Mouse (Mus musculus) cerebellum, adult 9-11 months (tissue): ENCODE measurements at regions not wholly inside any gene's neighbourhood (a gene's known extent, or its start where the extent isn't known, plus 50 kb on each side); places are given as distances from the start of the nearest gene placed in this dataset.
"Not testable (repeated sequence)": the region's sequence is repeated elsewhere in the genome, so short reads cannot be mapped to it uniquely, and the experiment has no call there.

Experiments used
- DNase-seq: peaks from one replicate; pipeline ENCODE4 v3.0.0; 2022

GRCm38 (mm10) chr7:138024021-138024420 is 373.5 kb downstream of the Tcerg1l start:
- DNase-seq = not testable (repeated sequence)

- no peak for DNase-seq
These were observed 345.8 kb downstream of the Tcerg1l start for GRCm38 (mm10) chr7:138051696-138052095.

- DNase-seq = no peak
These were observed 342.8 kb downstream of the Tcerg1l start for GRCm38 (mm10) chr7:138054756-138055155.

DNA sequence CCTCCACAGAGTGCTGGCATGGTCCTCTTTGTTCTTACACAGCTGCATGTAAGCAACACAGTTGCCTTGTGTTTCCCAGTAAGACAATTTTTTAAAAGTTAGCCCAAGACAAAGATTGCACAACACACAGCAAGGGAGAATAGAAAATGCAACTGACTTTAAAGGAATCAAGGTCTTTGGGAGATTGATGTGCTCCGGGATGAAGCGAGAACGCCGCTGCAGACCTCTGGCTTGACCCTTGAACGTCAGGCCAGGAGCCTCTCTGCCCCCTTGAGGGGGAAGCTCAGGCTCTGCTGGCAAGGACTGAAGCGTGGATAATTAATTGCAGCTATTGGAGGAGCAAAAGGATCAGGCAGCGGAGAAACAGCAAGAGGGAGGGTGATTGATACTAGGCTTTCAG is 336.4 kb downstream of the Tcerg1l start:
- DNase-seq = no peak

DNA sequence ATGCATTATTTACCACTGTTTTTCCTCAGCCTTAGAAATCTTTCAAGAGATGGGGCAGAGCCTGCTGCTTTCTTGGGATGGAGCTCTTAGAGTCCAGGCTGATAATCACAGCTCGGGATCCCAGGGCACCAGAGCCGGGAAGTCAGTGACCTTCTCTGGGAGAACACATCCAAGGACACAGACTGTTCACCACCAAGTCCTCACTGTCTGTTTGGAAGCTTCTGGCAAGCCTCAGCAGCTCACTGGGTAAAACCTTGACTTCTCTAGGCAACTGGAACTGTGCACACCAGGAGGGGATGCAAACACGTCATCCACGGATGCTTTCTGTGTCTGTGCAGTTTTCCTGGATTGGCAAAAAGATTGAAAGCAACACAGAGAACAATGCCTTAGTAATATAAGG is 330.6 kb downstream of the Tcerg1l start:
- DNase-seq = no peak

GRCm38 (mm10) chr7:138075231-138075630 is 322.3 kb downstream of the Tcerg1l start:
- no peak for DNase-seq

- DNase-seq = peak; percentile 14
These were observed 313.6 kb downstream of the Tcerg1l start for GRCm38 (mm10) chr7:138083980-138084379.

GRCm38 (mm10) chr7:138107471-138108210 is 289.9 kb downstream of the Tcerg1l start:
- DNase-seq = peak; percentile 67

GRCm38 (mm10) chr7:138121497-138121896 is 276.0 kb downstream of the Tcerg1l start:
- DNase-seq = peak; percentile 3

- no peak for DNase-seq
These were observed 267.8 kb downstream of the Tcerg1l start for GRCm38 (mm10) chr7:138129701-138130100.

DNA sequence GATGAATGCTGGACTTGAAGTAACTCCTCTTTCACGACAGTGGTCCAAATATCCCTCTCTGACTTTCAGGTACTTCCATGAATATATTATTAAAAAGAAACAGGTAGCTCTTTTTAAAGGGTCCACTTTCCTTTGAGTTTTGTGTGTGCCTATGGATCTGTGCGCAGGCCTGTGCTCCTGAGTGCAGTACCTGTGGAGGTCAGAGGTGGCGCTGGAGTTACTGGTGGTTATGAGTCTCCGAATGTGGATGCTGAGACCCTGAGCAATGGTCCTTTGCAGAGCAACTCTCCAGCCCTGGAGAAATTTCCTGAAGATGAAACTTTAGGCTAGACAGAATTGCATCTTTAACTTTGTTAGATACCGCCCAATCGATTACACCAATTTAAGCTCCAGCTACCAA is 264.1 kb downstream of the Tcerg1l start:
- no peak for DNase-seq

DNA sequence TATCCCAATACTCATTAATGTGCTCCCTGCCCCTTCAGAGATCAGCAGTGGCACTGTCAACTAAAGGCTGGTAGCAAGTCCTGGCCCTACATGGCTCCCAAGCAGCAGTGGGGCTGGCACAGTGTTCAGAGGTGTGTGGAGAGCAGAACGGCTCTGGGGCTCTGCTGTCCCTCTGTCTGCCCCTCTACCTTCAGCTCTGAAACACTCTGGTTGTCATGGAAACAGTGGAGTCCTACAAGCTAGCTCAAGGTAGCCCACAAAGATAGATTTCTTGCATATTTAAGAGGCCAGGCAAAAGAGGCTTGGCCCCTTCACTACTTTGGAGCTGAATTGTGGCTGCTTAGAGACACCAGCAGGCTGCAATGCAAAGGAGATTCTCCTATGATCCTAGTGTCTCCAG is 259.6 kb downstream of the Tcerg1l start:
- no peak for DNase-seq

GRCm38 (mm10) chr7:138139766-138140165 is 257.8 kb downstream of the Tcerg1l start:
- DNase-seq = no peak

DNA sequence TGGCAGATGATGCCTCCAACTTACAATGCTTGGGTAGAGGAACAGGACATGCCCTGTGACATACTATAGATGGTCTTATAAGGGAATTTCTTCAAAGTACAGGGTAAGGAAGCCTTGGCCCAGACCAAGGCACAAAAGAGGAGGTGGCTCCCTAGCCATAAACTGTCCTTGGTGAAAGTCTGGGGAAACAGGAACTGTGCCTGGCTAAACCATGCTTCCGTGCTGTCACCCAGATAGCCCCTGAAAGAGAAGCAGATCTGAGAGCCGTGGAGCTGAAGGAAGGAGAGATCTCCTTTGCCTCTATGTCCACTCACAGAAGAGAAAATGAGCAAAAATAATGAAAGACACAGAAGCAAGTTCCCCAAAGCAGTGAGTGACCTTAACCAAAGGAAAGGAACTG is 248.0 kb downstream of the Tcerg1l start:
- no peak for DNase-seq

DNA sequence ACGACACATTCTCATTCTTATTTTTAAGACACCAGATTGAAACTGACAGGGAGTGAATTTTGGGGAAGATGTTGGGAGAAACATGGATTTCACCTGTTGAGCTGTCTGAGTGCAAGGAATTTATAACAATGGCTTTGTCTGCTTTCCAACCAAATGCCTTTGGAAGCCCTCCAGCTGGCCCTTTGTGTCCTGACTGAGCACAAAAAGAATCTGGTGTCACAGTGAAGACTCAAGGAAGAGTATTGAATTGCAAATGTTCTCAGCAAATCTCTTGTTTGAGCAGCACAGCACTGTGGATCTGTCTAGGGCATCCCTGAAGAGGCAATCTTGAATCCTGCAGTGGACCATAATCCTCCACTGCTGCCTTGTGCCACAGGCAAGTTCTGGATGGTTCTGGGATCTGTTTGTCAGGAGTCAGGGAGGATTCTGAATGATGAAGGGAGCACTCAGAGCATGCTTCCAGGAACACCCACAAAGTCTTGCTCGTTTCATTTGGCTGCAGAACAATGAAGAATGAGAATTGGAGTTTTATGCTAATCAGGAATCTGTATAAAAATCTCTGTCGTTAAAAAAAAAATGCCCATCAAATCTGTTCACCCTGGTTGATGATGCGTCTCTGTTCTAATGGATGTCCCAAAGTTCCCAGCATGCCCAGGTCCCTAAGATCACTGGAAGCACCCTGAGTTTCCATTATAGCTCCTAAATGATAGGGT is 243.9 kb downstream of the Tcerg1l start:
- no peak for DNase-seq
